Mouse (Mus musculus) heart, postnatal 0 days (tissue): Measurements from ENCODE around the gene Defa31. TPM values are rescaled to one million over a fixed set of nuclear protein-coding genes. Genes with fewer than 3 reads are reported as not detected.
"Not testable (repeated sequence)": the region's sequence is repeated elsewhere in the genome, so short reads cannot be mapped to it uniquely, and the experiment has no call there.

Experiments used
- ATAC-seq: fragments of 200-750 bp; cut with Nextera tagmentation; 2 replicates; pipeline ENCODE4 v1.8.0; 2017; ENCODE audit warnings: low read depth, moderate number of reproducible peaks, moderate library complexity; ENCODE audit not compliant: insufficient read depth
- DNase-seq: peaks from one replicate; pipeline ENCODE4 v3.0.0-alpha.2; 2016; ENCODE audit warnings: low spot score
- H3K27ac ChIP-seq: fragments of 300-500 bp; sonication (generic); 2 replicates; pipeline ENCODE4 v1.5.1; 2014; ENCODE audit warnings: low read depth, mild to moderate bottlenecking
- H3K27me3 ChIP-seq: fragments of 300-500 bp; sonication (generic); 2 replicates; pipeline ENCODE4 v1.6.1; 2014; ENCODE audit warnings: low read length, mixed read lengths; ENCODE audit not compliant: control insufficient read depth, insufficient read depth
- H3K36me3 ChIP-seq: fragments of 300-500 bp; sonication (generic); replicated peaks from 2 replicates; pipeline ENCODE4 v1.6.1; 2014; ENCODE audit warnings: low read length, mixed read lengths; ENCODE audit not compliant: control insufficient read depth, insufficient read depth
- H3K4me1 ChIP-seq: fragments of 300-500 bp; sonication (generic); 2 replicates; pipeline ENCODE4 v1.6.1; 2014; ENCODE audit warnings: antibody characterized with exemption; ENCODE audit not compliant: control insufficient read depth, insufficient read depth
- H3K4me2 ChIP-seq: fragments of 300-500 bp; sonication (generic); 2 replicates; pipeline ENCODE4 v1.6.1; 2014; ENCODE audit warnings: low read depth, mild to moderate bottlenecking, low read length, moderate library complexity
- H3K4me3 ChIP-seq: fragments of 300-500 bp; sonication (generic); 2 replicates; pipeline ENCODE4 v1.5.1; 2014; ENCODE audit warnings: low read depth, low read length
- H3K9ac ChIP-seq: fragments of 300-500 bp; sonication (generic); replicated peaks from 2 replicates; pipeline ENCODE4 v1.6.1; 2014; ENCODE audit warnings: low read depth, low read length, mixed read lengths
- H3K9me3 ChIP-seq: fragments of 300-500 bp; sonication (generic); replicated peaks from 2 replicates; pipeline ENCODE4 v1.6.1; 2016; ENCODE audit warnings: low read length; ENCODE audit not compliant: control insufficient read depth
- WGBS: fragments of 180-500 bp; shearing (Covaris S2); extraction: QIAGEN DNeasy Blood & Tissue Kit; methylation state at CpG from one replicate; pipeline ENCODE4 v1.1.7; 2014; 5-methylcytosine and 5-hydroxymethylcytosine counted together
- polyA plus RNA-seq: library from polyadenylated mRNA; unstranded; fragments of >200 nt; fragmentation: Nextera tagmentation; extraction: Ambion mirVana; gene quantifications from 2 replicates; pipeline ENCODE4 v1.2.1, GENCODE M21; 2015
- total RNA-seq: library from RNA; depleted of rRNA; stranded (reverse); fragments of >200 nt; gene quantifications from 2 replicates; pipeline ENCODE4 v1.2.3, GENCODE M21; 2014; ENCODE audit warnings: low replicate concordance; rRNA removed

Defa31 gene
- total RNA-seq (not detected in 2 replicates), polyA plus RNA-seq (not detected in 2 replicates)

DNA sequence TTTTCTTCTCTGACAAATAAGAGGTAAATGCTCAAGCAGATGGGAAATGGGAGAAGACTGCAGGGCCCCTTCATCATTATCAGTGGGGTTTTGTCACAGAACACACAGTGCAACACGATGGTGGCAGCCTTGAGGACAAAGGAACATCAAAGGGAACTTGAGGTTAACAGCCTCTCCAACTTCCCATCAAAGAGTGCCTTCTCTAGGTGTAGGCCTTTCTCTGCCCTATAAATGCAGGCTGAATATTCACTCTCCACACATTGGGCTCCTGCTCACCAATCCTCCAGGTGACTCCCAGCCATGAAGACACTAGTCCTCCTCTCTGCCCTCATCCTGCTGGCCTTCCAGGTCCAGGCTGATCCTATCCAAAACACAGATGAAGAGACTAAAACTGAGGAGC, at the start of gene Defa31:
Gene Defa31 (plus strand): TSS at position 301 of the 400 bp plus-strand sequence.
- H3K27ac ChIP-seq, H3K4me1 ChIP-seq, ATAC-seq, H3K9me3 ChIP-seq, DNase-seq, H3K4me3 ChIP-seq, H3K36me3 ChIP-seq, H3K4me2 ChIP-seq, H3K9ac ChIP-seq, H3K27me3 ChIP-seq: not testable (repeated sequence)
- WGBS = no CpG with 5 or more reads among the region's 1 CpGs

DNA sequence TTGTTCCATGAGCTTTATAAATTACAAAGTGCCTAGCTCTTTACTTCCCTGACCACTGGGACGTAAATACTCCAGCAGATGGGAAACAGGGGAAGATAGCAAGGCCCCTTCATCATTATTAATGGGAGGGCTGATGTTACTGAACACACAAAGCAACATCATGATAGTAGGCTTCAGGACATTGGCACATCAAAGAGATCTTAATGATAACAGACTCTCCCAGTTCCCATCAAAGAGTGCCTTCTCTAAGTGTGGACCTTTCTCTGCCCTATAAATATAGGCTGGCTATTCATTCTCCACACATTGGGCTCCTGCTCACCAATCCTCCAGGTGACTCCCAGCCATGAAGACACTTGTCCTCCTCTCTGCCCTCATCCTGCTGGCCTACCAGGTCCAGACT, 29.4 kb upstream of the Defa31 start, which contains the start of gene Defa22:
Gene Defa22 (plus strand): TSS at position 301 of the 400 bp plus-strand sequence.
- ATAC-seq, DNase-seq, H3K27ac ChIP-seq, H3K4me1 ChIP-seq, H3K4me3 ChIP-seq, H3K36me3 ChIP-seq, H3K27me3 ChIP-seq, H3K9me3 ChIP-seq, H3K4me2 ChIP-seq, H3K9ac ChIP-seq: not testable (repeated sequence)
- WGBS = no CpG with 5 or more reads among the region's 1 CpGs

DNA sequence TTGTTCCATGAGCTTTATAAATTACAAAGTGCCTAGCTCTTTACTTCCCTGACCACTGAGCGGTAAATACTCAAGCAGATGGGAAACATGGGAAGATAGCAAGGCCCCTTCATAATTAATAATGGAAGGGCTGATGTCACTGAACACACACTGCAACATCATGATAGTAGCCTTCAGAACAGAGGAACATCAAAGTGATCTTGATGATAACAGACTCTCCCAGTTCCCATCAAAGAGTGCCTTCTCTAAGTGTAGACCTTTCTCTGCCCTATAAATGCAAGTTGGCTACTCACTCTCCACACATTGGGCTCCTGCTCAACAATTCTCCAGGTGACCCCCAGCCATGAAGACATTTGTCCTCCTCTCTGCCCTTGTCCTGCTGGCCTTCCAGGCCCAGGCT, 9.8 kb downstream of the Defa31 start, which contains the start of gene Gm15293:
Gene Gm15293 (plus strand): TSS at position 301 of the 400 bp plus-strand sequence.
- WGBS = no CpG with 5 or more reads among the region's 1 CpGs
- ATAC-seq, H3K4me3 ChIP-seq, H3K4me2 ChIP-seq, H3K27me3 ChIP-seq, H3K9ac ChIP-seq, DNase-seq, H3K27ac ChIP-seq, H3K9me3 ChIP-seq, H3K36me3 ChIP-seq, H3K4me1 ChIP-seq: not testable (repeated sequence)

Other genes starting within 250 kb of the Defa31 start
- gene AY761185, start 246.9 kb upstream of the Defa31 start, total RNA-seq = not detected in 2 replicates
- not detected in 2 replicates for gene AY761185, start 246.9 kb upstream of the Defa31 start, polyA plus RNA-seq
- gene Defa21, start 166.1 kb upstream of the Defa31 start, total RNA-seq = not detected in 2 replicates
- not detected in 2 replicates for gene Defa21, start 166.1 kb upstream of the Defa31 start, polyA plus RNA-seq
- not detected in 2 replicates for gene Defa23, start 136.6 kb upstream of the Defa31 start, total RNA-seq
- gene Defa23, start 136.6 kb upstream of the Defa31 start, polyA plus RNA-seq = not detected in 2 replicates
- not detected in 2 replicates for gene Defa35, start 126.6 kb upstream of the Defa31 start, total RNA-seq
- gene Defa35, start 126.6 kb upstream of the Defa31 start, polyA plus RNA-seq = not detected in 2 replicates
- not detected in 2 replicates for gene Defa25, start 107.2 kb upstream of the Defa31 start, total RNA-seq
- not detected in 2 replicates for gene Defa25, start 107.2 kb upstream of the Defa31 start, polyA plus RNA-seq
- not detected in 2 replicates for gene Gm14851, start 95.6 kb upstream of the Defa31 start, total RNA-seq
- gene Gm14851, start 95.6 kb upstream of the Defa31 start, polyA plus RNA-seq = not detected in 2 replicates
- not detected in 2 replicates for gene Defa30, start 57.0 kb upstream of the Defa31 start, total RNA-seq
- not detected in 2 replicates for gene Defa30, start 57.0 kb upstream of the Defa31 start, polyA plus RNA-seq
- not detected in 2 replicates for gene Defa22, start 29.3 kb upstream of the Defa31 start, total RNA-seq
- not detected in 2 replicates for gene Defa22, start 29.3 kb upstream of the Defa31 start, polyA plus RNA-seq
- not detected in 2 replicates for gene Gm15293, start 9.9 kb downstream of the Defa31 start, total RNA-seq
- not detected in 2 replicates for gene Gm15293, start 9.9 kb downstream of the Defa31 start, polyA plus RNA-seq
- gene Gm15292, start 58.1 kb downstream of the Defa31 start, total RNA-seq = not detected in 2 replicates
- gene Gm15292, start 58.1 kb downstream of the Defa31 start, polyA plus RNA-seq = not detected in 2 replicates
- gene Defa27, start 123.9 kb downstream of the Defa31 start, total RNA-seq = not detected in 2 replicates
- gene Defa27, start 123.9 kb downstream of the Defa31 start, polyA plus RNA-seq = not detected in 2 replicates
- gene Defa29, start 135.4 kb downstream of the Defa31 start, total RNA-seq = not detected in 2 replicates
- not detected in 2 replicates for gene Defa29, start 135.4 kb downstream of the Defa31 start, polyA plus RNA-seq
- not detected in 2 replicates for gene Defa2, start 186.9 kb downstream of the Defa31 start, total RNA-seq
- not detected in 2 replicates for gene Defa2, start 186.9 kb downstream of the Defa31 start, polyA plus RNA-seq
- gene Defa33, start 200.2 kb downstream of the Defa31 start, total RNA-seq = not detected in 2 replicates
- not detected in 2 replicates for gene Defa33, start 200.2 kb downstream of the Defa31 start, polyA plus RNA-seq
- not detected in 2 replicates for gene Defa36, start 235.8 kb downstream of the Defa31 start, total RNA-seq
- not detected in 2 replicates for gene Defa36, start 235.8 kb downstream of the Defa31 start, polyA plus RNA-seq